Mouse (Mus musculus): ENCODE data around the gene Rhov.

Gene Rhov

GRCm38 (mm10) chr2:119270643-119271331 lies at the start of gene Rhov:
Gene Rhov (minus strand): TSS chr2:119271272.
- DNase-seq (ENCODE audit: low spot score in 2 of 2), result peak in 1 of 2 experiments; percentile 69

GRCm38 (mm10) chr2:119320571-119320970 lies 49.5 kb upstream of the Rhov start:
- DNase-seq (ENCODE audit: low spot score in 2 of 2), result no peak

GRCm38 (mm10) chr2:119318043-119318710 lies 47.1 kb upstream of the Rhov start:
- DNase-seq (ENCODE audit: low spot score in 2 of 2), result no peak

GRCm38 (mm10) chr2:119314742-119315310 lies 43.8 kb upstream of the Rhov start:
- DNase-seq (ENCODE audit: low spot score in 2 of 2), result no peak

- no peak for DNase-seq (ENCODE audit: low spot score in 2 of 2)
Observed at GRCm38 (mm10) chr2:119313780-119314479, 42.9 kb upstream of the Rhov start.

- DNase-seq (ENCODE audit: low spot score in 2 of 2), result no peak
Observed at GRCm38 (mm10) chr2:119312380-119312958, 41.4 kb upstream of the Rhov start.

GRCm38 (mm10) chr2:119311544-119311943 lies 40.5 kb upstream of the Rhov start:
- DNase-seq (ENCODE audit: low spot score in 2 of 2), result no peak

- no peak for DNase-seq (ENCODE audit: low spot score in 2 of 2)
Observed at GRCm38 (mm10) chr2:119304798-119305208, 33.7 kb upstream of the Rhov start.

- no peak for DNase-seq (ENCODE audit: low spot score in 2 of 2)
Observed at GRCm38 (mm10) chr2:119304391-119304790, 33.3 kb upstream of the Rhov start.

GRCm38 (mm10) chr2:119302876-119303275 lies 31.8 kb upstream of the Rhov start:
- DNase-seq (ENCODE audit: low spot score in 2 of 2), result no peak

GRCm38 (mm10) chr2:119300819-119301493 lies 29.9 kb upstream of the Rhov start:
- DNase-seq (ENCODE audit: low spot score in 2 of 2), result no peak

- peak in 1 of 2 experiments; percentile 36 for DNase-seq (ENCODE audit: low spot score in 2 of 2)
Observed at GRCm38 (mm10) chr2:119299981-119300818, 29.1 kb upstream of the Rhov start.

GRCm38 (mm10) chr2:119298839-119299238 lies 27.8 kb upstream of the Rhov start:
- DNase-seq (ENCODE audit: low spot score in 2 of 2), result no peak

- DNase-seq (ENCODE audit: low spot score in 2 of 2), result peak in 1 of 2 experiments; percentile 62
Observed at GRCm38 (mm10) chr2:119298330-119298729, 27.3 kb upstream of the Rhov start.

GRCm38 (mm10) chr2:119297506-119297905 lies 26.4 kb upstream of the Rhov start:
- no peak for DNase-seq (ENCODE audit: low spot score in 2 of 2)

GRCm38 (mm10) chr2:119296756-119297155 lies 25.7 kb upstream of the Rhov start:
- DNase-seq (ENCODE audit: low spot score in 2 of 2), result no peak

GRCm38 (mm10) chr2:119294411-119294810 lies 23.3 kb upstream of the Rhov start:
- DNase-seq (ENCODE audit: low spot score in 2 of 2), result no peak

- DNase-seq (ENCODE audit: low spot score in 2 of 2), result no peak
Observed at GRCm38 (mm10) chr2:119293776-119294390, 22.8 kb upstream of the Rhov start.

- no peak for DNase-seq (ENCODE audit: low spot score in 2 of 2)
Observed at GRCm38 (mm10) chr2:119293311-119293710, 22.2 kb upstream of the Rhov start.

- no peak for DNase-seq (ENCODE audit: low spot score in 2 of 2)
Observed at GRCm38 (mm10) chr2:119292852-119293251, 21.8 kb upstream of the Rhov start.

All from left cerebral cortex, adult 9 months (tissue).